ENCODE assay signal across 22 mouse cellular contexts in the genomic region with DNA sequence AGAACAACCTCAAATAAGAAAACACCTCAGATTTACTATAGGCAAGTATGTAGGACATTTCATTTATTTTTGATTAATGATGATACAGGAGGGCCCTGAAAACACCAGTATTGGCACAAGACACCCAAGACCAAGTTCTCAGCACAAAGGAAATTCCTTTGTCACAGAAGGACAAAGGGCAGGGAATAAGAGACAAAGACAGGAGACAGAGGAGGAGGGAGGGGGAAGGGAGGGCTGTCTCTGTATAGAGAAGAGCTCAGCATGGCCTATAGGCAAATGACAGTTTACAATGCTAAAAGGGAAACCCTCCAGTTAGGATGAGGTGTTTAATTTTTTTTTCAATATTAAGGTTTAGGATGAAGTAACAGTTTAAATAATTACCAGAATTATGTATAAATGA.
"Had no signal": no experiment of that assay in that cellular context is flagged by ENCODE, and none has a peak within 500 bp of the region (broad histone marks: within the 10 kb centered on the region; RNA-seq: fewer than 3 reads in every experiment).

No protein-coding gene starts in this region.

- H3K9ac ChIP-seq: kidney, embryonic 15.5 days; limb, embryonic 12.5 days; limb, embryonic 15.5 days; liver, embryonic 14.5 days; liver, postnatal 0 days; lung, embryonic 14.5 days; neural tube, embryonic 12.5 days; neural tube, embryonic 15.5 days had no signal

- H3K4me3 ChIP-seq: kidney, embryonic 15.5 days; left cerebral cortex, adult 2 months; limb, embryonic 12.5 days; limb, embryonic 15.5 days; megakaryocyte, embryonic 14.5 days; neural tube, embryonic 12.5 days; neural tube, embryonic 15.5 days had no signal

- ATAC-seq: liver, postnatal 0 days; lung, postnatal 0 days had no signal

- H3K36me3 ChIP-seq: kidney, embryonic 15.5 days; limb, embryonic 12.5 days; limb, embryonic 15.5 days; neural tube, embryonic 12.5 days; neural tube, embryonic 15.5 days had no signal

- H3K4me2 ChIP-seq: kidney, embryonic 15.5 days; limb, embryonic 12.5 days; limb, embryonic 15.5 days; liver, embryonic 11.5 days; lung, embryonic 14.5 days; midbrain, embryonic 11.5 days; neural tube, embryonic 12.5 days; neural tube, embryonic 15.5 days had no signal

- H3K9me3 ChIP-seq: kidney, embryonic 15.5 days; limb, embryonic 12.5 days; limb, embryonic 15.5 days; neural tube, embryonic 12.5 days; neural tube, embryonic 15.5 days had no signal

- H3K27ac ChIP-seq: kidney, embryonic 15.5 days; left cerebral cortex, adult 2 months; limb, embryonic 12.5 days; limb, embryonic 15.5 days; liver, embryonic 14.5 days; neural tube, embryonic 12.5 days; neural tube, embryonic 15.5 days had no signal

- H3K27me3 ChIP-seq: kidney, embryonic 15.5 days; limb, embryonic 12.5 days; limb, embryonic 15.5 days; neural tube, embryonic 12.5 days; neural tube, embryonic 15.5 days had no signal

- H3K4me1 ChIP-seq: kidney, embryonic 15.5 days; limb, embryonic 12.5 days; limb, embryonic 15.5 days; neural tube, embryonic 12.5 days; neural tube, embryonic 15.5 days had no signal

- DNase-seq: kidney, adult 8-10 months; kidney, postnatal 10 days; kidney, postnatal 36 days; layer of hippocampus, postnatal 36 days; left cerebral cortex, postnatal 4 days; liver, postnatal 0 days; lung, embryonic 14.5 days; midbrain, embryonic 14.5 days; thymus, adult 2 months; thymus, postnatal 14 days; thymus, postnatal 4 days had no signal
